Mouse (Mus musculus) stomach, embryonic 15.5 days (tissue): ENCODE data around the gene Rasl12. TPM values are rescaled to one million over a fixed set of nuclear protein-coding genes. Genes with fewer than 3 reads are reported as not detected.

Source experiments
- ATAC-seq: fragments of 200-750 bp; cut with Nextera tagmentation; 2 replicates; pipeline ENCODE4 v1.8.0; 2017; ENCODE audit warnings: low read depth, moderate number of reproducible peaks, moderate TSS enrichment; ENCODE audit not compliant: insufficient read depth, low FRiP score
- H3K27ac ChIP-seq: fragments of 300-500 bp; sonication (generic); 2 replicates; pipeline ENCODE4 v1.5.1; 2015; ENCODE audit warnings: mild to moderate bottlenecking, inconsistent platforms
- H3K27me3 ChIP-seq: fragments of 300-500 bp; sonication (generic); replicated peaks from 2 replicates; pipeline ENCODE4 v1.6.1; 2015; ENCODE audit warnings: inconsistent platforms
- H3K36me3 ChIP-seq: fragments of 300-500 bp; sonication (generic); 2 replicates; pipeline ENCODE4 v1.6.1; 2015; ENCODE audit warnings: inconsistent platforms
- H3K4me1 ChIP-seq: fragments of 300-500 bp; sonication (generic); 2 replicates; pipeline ENCODE4 v1.6.1; 2015; ENCODE audit warnings: inconsistent platforms
- H3K4me2 ChIP-seq: fragments of 300-500 bp; sonication (generic); 2 replicates; pipeline ENCODE4 v1.6.1; 2015; ENCODE audit warnings: mild to moderate bottlenecking, inconsistent platforms
- H3K4me3 ChIP-seq: fragments of 300-500 bp; sonication (generic); replicated peaks from 2 replicates; pipeline ENCODE4 v1.5.1; 2015; ENCODE audit warnings: inconsistent platforms
- H3K9ac ChIP-seq: fragments of 300-500 bp; sonication (generic); 2 replicates; pipeline ENCODE4 v1.6.1; 2015; ENCODE audit warnings: inconsistent platforms
- H3K9me3 ChIP-seq: fragments of 300-500 bp; sonication (generic); 2 replicates; pipeline ENCODE4 v1.6.1; 2016; ENCODE audit warnings: inconsistent platforms
- WGBS: fragments of 180-500 bp; shearing (Covaris S2); methylation state at CpG from one replicate; pipeline ENCODE4 v1.1.7; 2015; 5-methylcytosine and 5-hydroxymethylcytosine counted together
- polyA plus RNA-seq: library from polyadenylated mRNA; unstranded; fragments of >200 nt; fragmentation: Nextera tagmentation; extraction: Ambion mirVana; gene quantifications from 2 replicates; pipeline ENCODE4 v1.2.1, GENCODE M21; 2015

The Rasl12 gene
- polyA plus RNA-seq = 6.2 and 6.5 TPM in 2 replicates

DNA sequence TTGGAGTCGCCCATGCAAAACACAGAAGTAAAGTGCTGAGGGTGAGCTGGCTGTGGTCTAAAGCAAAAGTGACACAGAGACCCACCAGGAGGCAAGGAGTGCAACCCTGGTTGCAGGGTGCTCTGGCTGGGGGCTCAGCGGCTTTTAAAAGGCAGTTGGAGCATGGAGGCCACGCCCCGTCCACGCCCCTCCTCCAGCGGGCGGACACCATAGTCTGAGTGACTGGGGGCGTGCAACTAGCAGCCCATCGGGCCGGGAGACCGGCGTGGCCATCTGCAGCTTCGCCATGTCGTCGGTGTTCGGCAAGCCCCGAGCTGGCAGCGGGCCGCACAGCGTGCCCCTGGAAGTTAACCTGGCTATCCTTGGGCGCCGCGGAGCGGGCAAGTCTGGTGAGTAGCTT, at the start of gene Rasl12:
Gene Rasl12 (plus strand): TSS at position 228 of the 400 bp plus-strand sequence.
- H3K4me2 ChIP-seq = peak within 1 kb of the TSS; percentile 90
- no peak within 1 kb of the TSS for H3K27ac ChIP-seq
- ATAC-seq = peak; percentile 41; the same call in 1 of the 2 replicates
- H3K9me3 ChIP-seq = no peaks in the 10 kb centered on the region
- H3K4me1 ChIP-seq = 0 out of 2 replicates have a peak, but pooled peaks cover 5% of the 10 kb centered on the region
- no peaks in the 10 kb centered on the region for H3K27me3 ChIP-seq
- H3K36me3 ChIP-seq = no peaks in the 10 kb centered on the region
- peak within 1 kb of the TSS; percentile 26; the same call in 1 of the 2 replicates for H3K9ac ChIP-seq
- peak within 1 kb of the TSS; percentile 50 for H3K4me3 ChIP-seq
- 0% methylated on average over 22 of the region's 24 CpGs for WGBS

DNA sequence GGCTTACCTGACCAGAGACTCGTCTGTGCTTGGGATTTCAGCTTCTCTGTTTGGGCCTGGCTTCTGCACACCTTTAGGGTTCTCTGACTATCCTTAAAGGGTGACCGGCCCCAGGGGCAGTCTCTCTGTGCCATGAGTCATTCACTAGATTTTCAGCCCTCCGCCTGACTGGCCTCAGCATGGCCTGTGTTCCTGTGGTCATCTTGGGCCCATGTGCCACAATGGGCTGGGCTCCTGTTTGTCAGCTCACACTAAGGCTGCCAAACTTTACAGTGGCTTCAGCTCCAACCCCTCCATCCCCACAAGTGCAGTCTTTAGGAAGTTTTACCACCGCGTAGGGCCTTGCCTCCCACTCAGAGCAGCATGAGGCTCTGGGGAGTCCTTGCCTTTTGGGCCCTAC, 45.1 kb upstream of the Rasl12 start:
- Histone ChIP-seq H3K9ac (no peak overlapping the region), H3K27ac (no peak overlapping the region), H3K27me3 (no peaks in the 10 kb centered on the region), H3K4me3 (no peak overlapping the region), H3K9me3 (no peaks in the 10 kb centered on the region), H3K36me3 (peaks cover 20% of the 10 kb centered on the region), H3K4me2 (no peak overlapping the region), H3K4me1 (no peaks in the 10 kb centered on the region)
- no peak for ATAC-seq
- 87% methylated on average over 5 of the region's 5 CpGs for WGBS

DNA sequence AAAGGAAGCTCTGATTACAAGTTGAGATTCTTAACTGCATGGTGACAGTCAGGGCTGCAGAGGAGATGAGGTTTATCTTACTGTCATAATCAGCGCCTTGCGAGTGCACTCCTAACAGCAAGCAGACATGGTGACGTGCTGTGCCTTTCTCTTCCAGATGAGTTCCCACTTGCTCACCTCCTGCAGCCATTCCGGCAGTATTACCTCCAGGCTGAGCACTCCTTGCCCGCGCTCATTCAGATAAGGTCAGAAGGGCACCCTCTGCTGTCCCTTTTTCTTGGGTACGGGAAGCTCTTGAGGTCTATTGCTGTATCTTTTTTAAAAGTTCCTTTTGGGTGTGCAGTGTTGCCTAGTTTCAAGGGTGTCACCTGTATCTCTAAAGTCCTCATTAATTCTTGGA, 41.7 kb upstream of the Rasl12 start:
- no peak overlapping the region for H3K4me2 ChIP-seq
- 86% methylated on average over 7 of the region's 7 CpGs for WGBS
- peaks cover 31% of the 10 kb centered on the region for H3K36me3 ChIP-seq

GRCm38 (mm10) chr9:65356971-65357370, 41.3 kb upstream of the Rasl12 start:
- WGBS = 88% methylated on average over 2 of the region's 2 CpGs
- ATAC-seq = no peak
- no peaks in the 10 kb centered on the region for H3K4me1 ChIP-seq
- H3K36me3 ChIP-seq = peaks cover 31% of the 10 kb centered on the region
- H3K9me3 ChIP-seq = no peaks in the 10 kb centered on the region
- no peak overlapping the region for H3K4me3 ChIP-seq
- no peaks in the 10 kb centered on the region for H3K27me3 ChIP-seq
- no peak overlapping the region for H3K9ac ChIP-seq
- no peak overlapping the region for H3K27ac ChIP-seq
- no peak overlapping the region for H3K4me2 ChIP-seq

More for the DNA sequence above, 41.7 kb upstream of the Rasl12 start:
- Histone ChIP-seq H3K9me3 (no peaks in the 10 kb centered on the region), H3K27ac (no peak overlapping the region), H3K4me1 (no peaks in the 10 kb centered on the region), H3K27me3 (no peaks in the 10 kb centered on the region), H3K4me3 (no peak overlapping the region), H3K9ac (no peak overlapping the region)
- no peak for ATAC-seq

- no peak overlapping the region for H3K4me3 ChIP-seq
- 71% methylated on average over 1 of the region's 1 CpGs for WGBS
- no peak for ATAC-seq
- no peak overlapping the region for H3K27ac ChIP-seq
- no peaks in the 10 kb centered on the region for H3K4me1 ChIP-seq
- peaks cover 31% of the 10 kb centered on the region for H3K36me3 ChIP-seq
- H3K4me2 ChIP-seq = no peak overlapping the region
- H3K9me3 ChIP-seq = no peaks in the 10 kb centered on the region
- no peak overlapping the region for H3K9ac ChIP-seq
- no peaks in the 10 kb centered on the region for H3K27me3 ChIP-seq
Measured at GRCm38 (mm10) chr9:65358956-65359480, 39.3 kb upstream of the Rasl12 start.

DNA sequence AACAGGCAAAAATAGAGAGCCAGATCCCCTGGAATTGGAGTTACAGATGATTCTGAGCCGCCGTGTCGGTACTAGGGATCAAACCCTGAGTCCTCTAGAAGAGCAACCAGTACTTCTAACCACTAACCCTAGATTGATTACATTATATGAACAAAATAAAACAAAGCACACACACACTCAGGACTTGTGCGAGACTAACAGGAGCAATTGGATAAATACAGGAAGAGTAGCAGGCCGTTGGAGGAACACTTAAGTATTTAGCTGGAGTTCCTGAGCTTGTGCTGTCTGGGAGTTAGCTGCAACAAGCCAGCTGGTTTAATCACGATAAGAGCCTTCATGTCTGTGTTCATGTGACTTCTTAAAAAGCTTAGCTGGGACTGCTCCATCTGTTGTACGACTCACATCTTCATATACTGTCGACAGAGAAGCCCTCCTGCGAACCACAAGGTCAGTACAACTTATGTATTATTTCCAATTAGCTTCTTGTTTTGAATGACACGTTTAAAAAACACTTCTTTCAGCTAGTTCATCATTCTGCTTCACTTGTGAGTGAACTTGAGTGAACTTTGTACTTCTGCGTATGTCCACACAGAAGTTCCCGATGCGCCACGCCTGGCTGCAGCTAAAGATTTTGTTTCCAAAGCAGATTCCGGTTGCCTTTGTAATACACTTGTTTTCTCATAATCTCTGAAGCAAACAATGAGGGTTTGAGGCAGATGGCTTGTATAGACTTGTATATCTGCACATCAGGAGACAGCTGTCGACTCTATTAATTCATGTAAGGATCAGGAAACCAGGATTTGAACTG, 37.5 kb upstream of the Rasl12 start, which contains the start of gene Ubap1l:
Gene Ubap1l (plus strand): TSS at position 401 of the 808 bp plus-strand sequence.
- Histone ChIP-seq H3K4me1 (no peaks in the 10 kb centered on the region), H3K27me3 (no peaks in the 10 kb centered on the region), H3K9ac (no peak within 1 kb of the TSS), H3K36me3 (peaks cover 22% of the 10 kb centered on the region), H3K27ac (no peak within 1 kb of the TSS), H3K4me2 (no peak within 1 kb of the TSS), H3K4me3 (no peak within 1 kb of the TSS), H3K9me3 (no peaks in the 10 kb centered on the region)
- 63% methylated on average over 16 of the region's 16 CpGs for WGBS
- ATAC-seq = no peak

- peaks cover 8% of the 10 kb centered on the region for H3K36me3 ChIP-seq
- ATAC-seq = no peak
- H3K9ac ChIP-seq = no peak overlapping the region
- WGBS = 39% methylated on average over 9 of the region's 9 CpGs
- no peaks in the 10 kb centered on the region for H3K27me3 ChIP-seq
- no peak overlapping the region for H3K4me2 ChIP-seq
- no peak overlapping the region for H3K4me3 ChIP-seq
- H3K9me3 ChIP-seq = no peaks in the 10 kb centered on the region
- no peaks in the 10 kb centered on the region for H3K4me1 ChIP-seq
- no peak overlapping the region for H3K27ac ChIP-seq
Measured at GRCm38 (mm10) chr9:65363684-65364083, 34.6 kb upstream of the Rasl12 start.

DNA sequence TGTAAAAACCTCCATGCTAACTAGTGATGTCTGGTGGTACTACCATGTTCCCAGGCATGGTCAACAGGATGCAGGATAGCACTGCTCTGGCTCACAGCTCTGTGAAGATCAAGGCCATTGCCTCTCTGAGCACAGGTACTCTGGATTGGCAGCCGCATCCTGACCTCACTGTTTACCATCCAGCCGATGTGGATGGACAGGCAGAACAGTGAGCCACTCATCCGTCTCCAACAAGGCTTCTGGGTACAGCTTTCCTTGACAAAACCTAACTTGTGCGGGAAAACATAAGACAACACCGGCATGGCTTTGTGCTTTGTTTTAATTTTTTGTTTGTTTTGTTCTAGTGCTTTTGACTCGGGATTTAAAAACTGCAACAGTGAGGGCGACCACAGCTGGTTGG, 32.6 kb upstream of the Rasl12 start:
- Histone ChIP-seq H3K36me3 (no peaks in the 10 kb centered on the region; the same call in 1 of the 2 replicates), H3K9me3 (no peaks in the 10 kb centered on the region), H3K27me3 (no peaks in the 10 kb centered on the region), H3K9ac (no peak overlapping the region), H3K4me3 (no peak overlapping the region), H3K4me1 (no peaks in the 10 kb centered on the region), H3K27ac (no peak overlapping the region), H3K4me2 (no peak overlapping the region)
- 82% methylated on average over 7 of the region's 7 CpGs for WGBS
- ATAC-seq = no peak

DNA sequence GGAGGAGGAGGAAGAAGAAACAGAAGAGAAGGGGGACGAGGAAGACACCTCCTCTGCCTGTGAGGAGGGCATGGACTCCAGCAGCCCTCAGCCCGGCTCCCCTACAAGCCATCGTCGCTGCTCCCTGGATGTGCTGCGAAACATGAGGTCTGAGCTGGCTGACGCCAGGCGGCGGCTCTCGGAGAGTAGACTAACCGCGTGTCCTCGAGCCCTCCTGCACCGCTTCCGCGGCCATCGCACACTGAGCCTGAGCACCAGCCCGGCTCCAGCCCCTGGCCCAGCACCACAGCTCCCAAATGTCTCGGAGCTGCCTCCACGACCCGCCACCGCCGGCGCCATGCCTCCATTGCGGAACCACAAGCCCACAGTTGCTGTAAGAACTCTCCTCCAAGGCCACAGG, 26.6 kb upstream of the Rasl12 start:
- Histone ChIP-seq H3K9ac (no peak overlapping the region), H3K27me3 (no peaks in the 10 kb centered on the region), H3K27ac (no peak overlapping the region), H3K4me1 (no peaks in the 10 kb centered on the region), H3K4me3 (no peak overlapping the region), H3K9me3 (no peaks in the 10 kb centered on the region), H3K36me3 (no peaks in the 10 kb centered on the region), H3K4me2 (no peak overlapping the region)
- WGBS = 82% methylated on average over 24 of the region's 24 CpGs
- ATAC-seq = no peak

- Histone ChIP-seq H3K4me3 (no peak overlapping the region), H3K4me1 (no peaks in the 10 kb centered on the region), H3K27ac (no peak overlapping the region), H3K9me3 (no peaks in the 10 kb centered on the region), H3K4me2 (no peak overlapping the region), H3K9ac (no peak overlapping the region), H3K36me3 (no peaks in the 10 kb centered on the region), H3K27me3 (no peaks in the 10 kb centered on the region)
- 70% methylated on average over 4 of the region's 4 CpGs for WGBS
- ATAC-seq = no peak
Measured at GRCm38 (mm10) chr9:65372449-65372848, 25.9 kb upstream of the Rasl12 start.

GRCm38 (mm10) chr9:65374468-65375162, 23.7 kb upstream of the Rasl12 start:
- no peaks in the 10 kb centered on the region for H3K4me1 ChIP-seq
- no peaks in the 10 kb centered on the region for H3K36me3 ChIP-seq
- ATAC-seq = no peak
- no peak overlapping the region for H3K9ac ChIP-seq
- 78% methylated on average over 5 of the region's 5 CpGs for WGBS
- H3K4me2 ChIP-seq = no peak overlapping the region
- no peaks in the 10 kb centered on the region for H3K9me3 ChIP-seq
- H3K4me3 ChIP-seq = no peak overlapping the region
- H3K27me3 ChIP-seq = no peaks in the 10 kb centered on the region
- no peak overlapping the region for H3K27ac ChIP-seq
